Mouse (Mus musculus) brain, embryonic 14.5 days (tissue): ENCODE measurements at regions not wholly inside any gene's neighbourhood (a gene's known extent, or its start where the extent isn't known, plus 50 kb on each side); places are given as distances from the start of the nearest gene placed in this dataset.

Source experiments
- CTCF ChIP-seq: fragments of 200-500 bp; IDR thresholded peaks from 2 replicates; pipeline ENCODE4 v1.5.1; 2012; ENCODE audit warnings: inconsistent platforms, mild to moderate bottlenecking, moderate library complexity, borderline replicate concordance; ENCODE audit not compliant: insufficient read depth, insufficient read length; ENCODE audit errors: extremely low read depth
- POLR2A ChIP-seq: fragments of 200-500 bp; IDR thresholded peaks from 2 replicates; pipeline ENCODE4 v1.6.1; 2012; ENCODE audit warnings: mild to moderate bottlenecking, inconsistent platforms, borderline replicate concordance; ENCODE audit not compliant: poor library complexity, insufficient read depth, insufficient read length, severe bottlenecking; ENCODE audit errors: extremely low read depth

DNA sequence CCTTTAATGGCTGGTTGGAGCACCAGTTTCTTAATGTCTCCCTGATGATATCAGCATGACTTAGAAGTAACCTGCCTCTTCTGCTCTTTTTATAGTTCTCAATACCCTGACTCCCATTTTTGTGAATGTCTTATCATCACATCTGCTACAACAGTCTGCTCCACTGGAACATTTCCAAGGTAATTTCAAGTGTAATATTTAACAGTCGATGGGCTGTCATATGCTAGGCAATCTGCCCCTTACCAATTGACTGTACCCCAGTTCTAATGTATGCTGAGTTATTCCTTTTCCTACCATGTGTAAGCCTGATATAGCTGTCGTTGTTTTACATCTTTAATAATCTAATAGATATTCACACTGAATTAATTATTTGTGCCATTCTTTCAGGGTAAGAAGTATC, 607.6 kb upstream of the Cdh10 start:
- TF ChIP-seq POLR2A (no peak), CTCF (no peak)
